Mouse (Mus musculus) forebrain, embryonic 16.5 days (tissue): ENCODE data around the gene Vmn1r23. TPM values are rescaled to one million over a fixed set of nuclear protein-coding genes. Genes with fewer than 3 reads are reported as not detected.
"Not testable (repeated sequence)": the region's sequence is repeated elsewhere in the genome, so short reads cannot be mapped to it uniquely, and the experiment has no call there.

Experiments used
- ATAC-seq: fragments of 200-750 bp; cut with Nextera tagmentation; 2 replicates; pipeline ENCODE4 v1.8.0; 2017; ENCODE audit warnings: mild to moderate bottlenecking, moderate library complexity
- H3K27ac ChIP-seq: fragments of 300-500 bp; sonication (generic); 2 replicates; pipeline ENCODE4 v1.5.1; 2014; ENCODE audit warnings: low read length, control low read depth
- H3K27me3 ChIP-seq: fragments of 300-500 bp; sonication (generic); replicated peaks from 2 replicates; pipeline ENCODE4 v1.6.1; 2014; ENCODE audit warnings: low read length; ENCODE audit not compliant: control insufficient read depth, insufficient read depth
- H3K36me3 ChIP-seq: fragments of 300-500 bp; sonication (generic); 2 replicates; pipeline ENCODE4 v1.6.1; 2014; ENCODE audit not compliant: control insufficient read depth, insufficient read depth
- H3K4me1 ChIP-seq: fragments of 300-500 bp; sonication (generic); replicated peaks from 2 replicates; pipeline ENCODE4 v1.6.1; 2014; ENCODE audit warnings: low read length; ENCODE audit not compliant: control insufficient read depth, insufficient read depth
- H3K4me2 ChIP-seq: fragments of 300-500 bp; sonication (generic); 2 replicates; pipeline ENCODE4 v1.6.1; 2014; ENCODE audit warnings: mild to moderate bottlenecking, low read length, control low read depth
- H3K4me3 ChIP-seq: fragments of 300-500 bp; sonication (generic); replicated peaks from 2 replicates; pipeline ENCODE4 v1.5.1; 2014; ENCODE audit warnings: mild to moderate bottlenecking, low read length, control low read depth
- H3K9ac ChIP-seq: fragments of 300-500 bp; sonication (generic); replicated peaks from 2 replicates; pipeline ENCODE4 v1.6.1; 2014; ENCODE audit warnings: low read depth, low read length, control low read depth
- H3K9me3 ChIP-seq: fragments of 300-500 bp; sonication (generic); 2 replicates; pipeline ENCODE4 v1.6.1; 2016; ENCODE audit warnings: low read length; ENCODE audit not compliant: control insufficient read depth
- WGBS: fragments of 180-500 bp; shearing (Covaris S2); extraction: QIAGEN DNeasy Blood & Tissue Kit; methylation state at CpG from one replicate; pipeline ENCODE4 v1.1.7; 2014; 5-methylcytosine and 5-hydroxymethylcytosine counted together
- polyA plus RNA-seq: library from polyadenylated mRNA; unstranded; fragments of >200 nt; fragmentation: Nextera tagmentation; extraction: Ambion mirVana; gene quantifications from 2 replicates; pipeline ENCODE4 v1.2.1, GENCODE M21; 2015

The Vmn1r23 gene
- polyA plus RNA-seq = not detected in 2 replicates

DNA sequence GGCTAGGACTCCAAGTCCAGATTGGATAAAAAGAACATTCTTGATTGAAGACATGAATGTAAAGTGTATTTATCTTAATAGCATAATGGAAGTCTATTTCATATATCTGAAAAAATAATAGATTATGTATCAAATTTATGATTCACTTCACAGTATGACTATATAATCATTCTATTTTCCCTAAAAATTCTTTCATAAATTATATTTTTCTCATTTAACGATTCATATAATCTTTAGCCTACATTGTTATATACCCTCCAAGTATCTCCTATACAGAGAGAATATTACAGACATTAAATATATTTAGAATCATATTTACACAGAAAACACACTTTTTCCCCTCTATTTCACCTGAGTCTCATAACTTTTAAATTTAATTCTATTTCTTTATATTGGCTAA, at the start of gene Vmn1r23:
Gene Vmn1r23, minus strand, starts transcription at position 101 of the 400 bp plus-strand sequence.
- Histone ChIP-seq H3K4me3 (no peak within 1 kb of the TSS), H3K27ac (no peak within 1 kb of the TSS), H3K4me1 (no peaks in the 10 kb centered on the region), H3K9ac (no peak within 1 kb of the TSS), H3K36me3 (no peaks in the 10 kb centered on the region), H3K4me2 (no peak within 1 kb of the TSS), H3K27me3 (no peaks in the 10 kb centered on the region), H3K9me3 (no peaks in the 10 kb centered on the region)
- no peak for ATAC-seq
- WGBS = 90% methylated on average over 1 of the region's 1 CpGs

DNA sequence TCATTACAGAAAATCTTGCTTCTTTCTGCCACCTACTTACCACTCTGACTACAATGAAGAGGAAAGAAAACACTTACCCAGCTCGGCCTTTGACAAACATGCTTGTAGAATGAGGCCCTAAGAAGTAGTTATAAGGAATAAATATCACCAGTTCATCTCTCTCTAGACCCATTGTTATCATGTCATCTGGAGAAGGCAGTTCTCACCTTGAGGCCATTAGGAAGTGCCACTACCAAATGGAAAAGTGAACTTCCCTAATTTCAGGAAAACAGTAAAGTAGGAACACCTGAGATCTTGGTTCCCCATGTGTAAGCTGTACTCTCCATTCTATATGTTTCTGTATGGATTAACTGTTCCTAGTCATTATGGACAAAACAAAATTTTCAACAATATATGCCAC, 34.8 kb upstream of the Vmn1r23 start, which contains the start of gene Vmn1r24:
Gene Vmn1r24, minus strand, starts transcription at position 101 of the 400 bp plus-strand sequence.
- not testable (repeated sequence) for H3K4me2 ChIP-seq, H3K36me3 ChIP-seq, H3K4me1 ChIP-seq, H3K9me3 ChIP-seq, H3K27me3 ChIP-seq, H3K27ac ChIP-seq, ATAC-seq, H3K4me3 ChIP-seq, H3K9ac ChIP-seq
- 81% methylated on average over 1 of the region's 1 CpGs for WGBS

DNA sequence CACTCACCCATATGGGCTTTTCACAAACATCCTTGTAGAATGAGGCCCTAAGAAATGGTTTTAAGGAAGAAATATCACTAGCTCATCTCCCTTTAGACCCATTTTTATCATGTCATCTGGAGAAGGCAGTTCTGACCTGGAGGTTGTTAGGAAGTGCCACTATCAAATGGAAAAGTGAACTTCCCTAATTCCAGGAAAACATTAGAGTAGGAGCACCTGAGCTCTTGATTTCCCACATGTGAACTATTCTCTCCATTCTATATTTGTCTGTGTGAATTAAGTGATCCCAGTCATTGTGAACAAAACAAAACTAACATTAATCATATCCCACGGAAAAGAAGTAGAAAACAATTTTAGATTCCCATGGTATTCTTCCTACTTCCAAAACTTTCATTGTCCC, 18.7 kb downstream of the Vmn1r23 start, which contains the start of gene Vmn1r22:
Gene Vmn1r22, minus strand, starts transcription at position 101 of the 400 bp plus-strand sequence.
- Histone ChIP-seq H3K4me2 (no peak within 1 kb of the TSS), H3K27ac (no peak within 1 kb of the TSS), H3K27me3 (no peaks in the 10 kb centered on the region), H3K9me3 (no peaks in the 10 kb centered on the region), H3K4me1 (no peaks in the 10 kb centered on the region), H3K4me3 (no peak within 1 kb of the TSS), H3K9ac (no peak within 1 kb of the TSS), H3K36me3 (no peaks in the 10 kb centered on the region)
- ATAC-seq = no peak
- 84% methylated on average over 1 of the region's 1 CpGs for WGBS

Other genes with a start within 250 kb of the Vmn1r23 start
- 9.1 and 9.4 TPM in 2 replicates for gene Pyurf, start 234.8 kb downstream of the Vmn1r23 start, polyA plus RNA-seq
- 92.6 and 95.1 TPM in 2 replicates for gene Lancl2, start 224.3 kb downstream of the Vmn1r23 start, polyA plus RNA-seq
- gene Vopp1, start 101.7 kb downstream of the Vmn1r23 start, polyA plus RNA-seq = 186 and 203 TPM in 2 replicates
- not detected in 2 replicates for gene Vmn1r21, start 76.5 kb downstream of the Vmn1r23 start, polyA plus RNA-seq
- gene Vmn1r22, start 18.8 kb downstream of the Vmn1r23 start, polyA plus RNA-seq = not detected in 2 replicates
- gene Vmn1r24, start 34.7 kb upstream of the Vmn1r23 start, polyA plus RNA-seq = not detected in 2 replicates
- not detected in 2 replicates for gene Vmn1r25, start 54.0 kb upstream of the Vmn1r23 start, polyA plus RNA-seq
- not detected in 2 replicates for gene Vmn1r26, start 88.3 kb upstream of the Vmn1r23 start, polyA plus RNA-seq